15 mouse cellular contexts compared by ENCODE assay signal in the genomic region with DNA sequence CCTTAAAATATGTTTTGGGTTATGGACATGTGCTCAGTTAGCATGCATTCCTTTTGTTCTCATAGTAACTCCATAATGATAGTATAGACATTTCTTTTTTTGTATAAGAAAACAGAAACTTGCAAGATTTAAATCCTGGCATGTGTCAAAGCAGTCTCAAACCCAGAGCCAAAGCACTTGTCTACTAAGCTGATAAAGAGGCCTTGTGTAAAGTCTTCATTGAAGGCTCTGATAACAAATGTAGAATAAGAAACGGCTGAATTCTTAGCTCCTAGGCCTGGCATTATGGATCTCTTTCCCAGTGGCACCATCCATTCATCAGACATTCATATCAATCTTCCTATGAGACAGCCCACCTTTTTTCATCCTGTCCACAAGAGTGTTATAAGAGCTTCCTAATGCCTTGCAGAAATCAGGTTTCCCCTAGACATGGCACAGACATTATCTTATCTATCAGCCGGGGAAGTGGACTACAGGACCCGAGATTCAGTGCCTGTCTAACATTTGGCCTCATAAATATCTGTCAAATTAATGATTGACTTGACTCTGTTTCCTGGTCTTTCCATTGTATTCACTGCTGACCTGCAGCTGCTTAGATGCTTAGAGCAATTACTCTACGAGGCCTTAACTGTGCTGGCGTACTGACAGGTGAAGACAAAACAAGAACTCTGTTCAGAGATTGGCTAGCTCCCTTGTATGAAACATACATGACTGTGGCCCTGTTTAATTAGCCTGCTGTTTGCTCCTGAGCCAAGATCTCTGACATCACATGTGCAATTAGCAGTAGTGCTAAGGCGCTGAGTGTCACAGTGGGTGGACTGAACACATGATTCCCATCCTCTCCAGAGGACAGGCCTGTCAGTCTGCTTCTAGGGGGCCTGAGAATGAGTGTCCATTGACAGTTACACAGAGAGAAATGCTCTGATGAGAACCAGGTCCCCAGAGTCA. TPM values are rescaled to one million over a fixed set of nuclear protein-coding genes. Genes with fewer than 3 reads are reported as not detected.
DNase-seq lines count a peak whose midpoint lies in the region; ATAC-seq lines count a peak whose summit lies in the region.
"Had no signal": no experiment of that assay in that cellular context is flagged by ENCODE, and none has a peak within 500 bp of the region (broad histone marks: within the 10 kb centered on the region; RNA-seq: fewer than 3 reads in every experiment).

No protein-coding gene starts in this region.

- intact Hi-C loops in heart, postnatal 36 days (cut with DNase I), result no loop called here

- no peaks in the 10 kb centered on the region for H3K36me3 ChIP-seq in embryonic facial prominence, embryonic 11.5 days (replicated peaks; ENCODE audit: control insufficient read depth, insufficient read depth, low read depth, low read length)
- no peaks in the 10 kb centered on the region for H3K36me3 ChIP-seq in embryonic facial prominence, embryonic 10.5 days (replicated peaks)
- no peaks in the 10 kb centered on the region for H3K36me3 ChIP-seq in forebrain, embryonic 16.5 days (ENCODE audit: control insufficient read depth, insufficient read depth)
- no peaks in the 10 kb centered on the region for H3K36me3 ChIP-seq in intestine, embryonic 16.5 days (ENCODE audit: control insufficient read depth, insufficient read depth, low read length)
- no peaks in the 10 kb centered on the region for H3K36me3 ChIP-seq in neural tube, embryonic 15.5 days
- H3K36me3 ChIP-seq in kidney, embryonic 15.5 days, result no peaks in the 10 kb centered on the region
- H3K36me3 ChIP-seq: heart, embryonic 12.5 days had no signal

- DNase-seq in embryonic facial prominence, embryonic 11.5 days (ENCODE audit: low spot score), result no peak
- no peak for DNase-seq in embryonic facial prominence, embryonic 10.5 days (ENCODE audit: low spot score)
- no peak for DNase-seq in heart, postnatal 36 days
- no peak for DNase-seq in urinary bladder, postnatal 25 days (ENCODE audit: low spot score)
- DNase-seq: cerebellum, adult 9-10 months; gastrocnemius, postnatal 25 days; kidney, postnatal 14 days; right cerebral cortex, postnatal 25 days had no signal

- H3K9me3 ChIP-seq in embryonic facial prominence, embryonic 11.5 days (replicated peaks; ENCODE audit: control insufficient read depth, low read length), result no peaks in the 10 kb centered on the region
- no peaks in the 10 kb centered on the region for H3K9me3 ChIP-seq in embryonic facial prominence, embryonic 10.5 days
- H3K9me3 ChIP-seq in forebrain, embryonic 16.5 days (ENCODE audit: control insufficient read depth, low read length), result no peaks in the 10 kb centered on the region
- H3K9me3 ChIP-seq in intestine, embryonic 16.5 days (ENCODE audit: control insufficient read depth, low read length), result no peaks in the 10 kb centered on the region
- no peaks in the 10 kb centered on the region for H3K9me3 ChIP-seq in neural tube, embryonic 15.5 days (replicated peaks)
- no peaks in the 10 kb centered on the region for H3K9me3 ChIP-seq in kidney, embryonic 15.5 days (replicated peaks)
- H3K9me3 ChIP-seq: heart, embryonic 12.5 days; megakaryocyte, embryonic 14.5 days had no signal

- no peak overlapping the region for H3K4me3 ChIP-seq in embryonic facial prominence, embryonic 11.5 days (ENCODE audit: low read depth, low read length)
- no peak overlapping the region for H3K4me3 ChIP-seq in embryonic facial prominence, embryonic 10.5 days
- H3K4me3 ChIP-seq in forebrain, embryonic 16.5 days (replicated peaks; ENCODE audit: low read length), result no peak overlapping the region
- no peak overlapping the region for H3K4me3 ChIP-seq in intestine, embryonic 16.5 days (ENCODE audit: low read length)
- H3K4me3 ChIP-seq in neural tube, embryonic 15.5 days (replicated peaks), result no peak overlapping the region
- no peak overlapping the region for H3K4me3 ChIP-seq in kidney, embryonic 15.5 days (replicated peaks)
- H3K4me3 ChIP-seq: heart, embryonic 12.5 days; megakaryocyte, embryonic 14.5 days had no signal

- no peak overlapping the region for H3K4me2 ChIP-seq in embryonic facial prominence, embryonic 11.5 days (ENCODE audit: low read depth, low read length)
- no peak overlapping the region for H3K4me2 ChIP-seq in forebrain, embryonic 16.5 days (ENCODE audit: low read length)
- no peak overlapping the region for H3K4me2 ChIP-seq in intestine, embryonic 16.5 days (ENCODE audit: low read depth, low read length)
- no peak overlapping the region for H3K4me2 ChIP-seq in neural tube, embryonic 15.5 days
- H3K4me2 ChIP-seq in kidney, embryonic 15.5 days, result no peak overlapping the region
- H3K4me2 ChIP-seq: heart, embryonic 12.5 days had no signal

- no peaks in the 10 kb centered on the region for H3K4me1 ChIP-seq in embryonic facial prominence, embryonic 11.5 days (ENCODE audit: control insufficient read depth, insufficient read depth, low read length)
- H3K4me1 ChIP-seq in embryonic facial prominence, embryonic 10.5 days, result no peaks in the 10 kb centered on the region
- H3K4me1 ChIP-seq in forebrain, embryonic 16.5 days (replicated peaks; ENCODE audit: control insufficient read depth, insufficient read depth, low read length), result peaks cover 5% of the 10 kb centered on the region
- H3K4me1 ChIP-seq in intestine, embryonic 16.5 days (ENCODE audit: control insufficient read depth, insufficient read depth, low read length), result no peaks in the 10 kb centered on the region
- H3K4me1 ChIP-seq in neural tube, embryonic 15.5 days, result peaks cover 6% of the 10 kb centered on the region; the same call in 1 of the 2 replicates
- no peaks in the 10 kb centered on the region for H3K4me1 ChIP-seq in kidney, embryonic 15.5 days
- H3K4me1 ChIP-seq: megakaryocyte, embryonic 14.5 days had no signal

- no peak overlapping the region for H3K27ac ChIP-seq in embryonic facial prominence, embryonic 11.5 days (replicated peaks; ENCODE audit: low read depth, low read length)
- H3K27ac ChIP-seq in embryonic facial prominence, embryonic 10.5 days (replicated peaks), result no peak overlapping the region
- H3K27ac ChIP-seq in forebrain, embryonic 16.5 days (ENCODE audit: low read length), result no peak overlapping the region
- peak overlapping the region; percentile 72 for H3K27ac ChIP-seq in intestine, embryonic 16.5 days (ENCODE audit: low read length)
- no peak overlapping the region for H3K27ac ChIP-seq in neural tube, embryonic 15.5 days (replicated peaks)
- no peak overlapping the region for H3K27ac ChIP-seq in kidney, embryonic 15.5 days

- WGBS in embryonic facial prominence, embryonic 11.5 days, result 74% methylated on average over 6 of the region's 6 CpGs
- 81% methylated on average over 6 of the region's 6 CpGs for WGBS in embryonic facial prominence, embryonic 10.5 days
- 37% methylated on average over 6 of the region's 6 CpGs for WGBS in forebrain, embryonic 16.5 days
- 31% methylated on average over 6 of the region's 6 CpGs for WGBS in intestine, embryonic 16.5 days
- WGBS in neural tube, embryonic 15.5 days, result 43% methylated on average over 6 of the region's 6 CpGs
- 64% methylated on average over 6 of the region's 6 CpGs for WGBS in kidney, embryonic 15.5 days

- no peak overlapping the region for H3K9ac ChIP-seq in embryonic facial prominence, embryonic 11.5 days (replicated peaks; ENCODE audit: low read length)
- H3K9ac ChIP-seq in forebrain, embryonic 16.5 days (replicated peaks; ENCODE audit: low read depth, low read length), result no peak overlapping the region
- no peak overlapping the region for H3K9ac ChIP-seq in intestine, embryonic 16.5 days (ENCODE audit: low read depth, low read length)
- H3K9ac ChIP-seq in neural tube, embryonic 15.5 days (replicated peaks), result no peak overlapping the region
- no peak overlapping the region for H3K9ac ChIP-seq in kidney, embryonic 15.5 days
- H3K9ac ChIP-seq: heart, embryonic 12.5 days had no signal

- ATAC-seq in embryonic facial prominence, embryonic 11.5 days (replicated peaks; ENCODE audit: insufficient number of reproducible peaks, low FRiP score, low TSS enrichment, low read depth), result 0 out of 2 replicates have a peak, but pooled peaks have one; percentile 44
- ATAC-seq in forebrain, embryonic 16.5 days, result peak; percentile 81
- peak; percentile 99 for ATAC-seq in intestine, embryonic 16.5 days
- 0 out of 2 replicates have a peak, but pooled peaks have one; percentile 11 for ATAC-seq in neural tube, embryonic 15.5 days (ENCODE audit: low FRiP score)
- ATAC-seq in kidney, embryonic 15.5 days (replicated peaks; ENCODE audit: low FRiP score), result no peak

- H3K27me3 ChIP-seq in embryonic facial prominence, embryonic 11.5 days (ENCODE audit: control insufficient read depth, insufficient read depth, low read length), result no peaks in the 10 kb centered on the region
- H3K27me3 ChIP-seq in embryonic facial prominence, embryonic 10.5 days (replicated peaks; ENCODE audit: low read depth, poor library complexity, severe bottlenecking), result no peaks in the 10 kb centered on the region
- H3K27me3 ChIP-seq in forebrain, embryonic 16.5 days (replicated peaks; ENCODE audit: control insufficient read depth, insufficient read depth, low read length), result no peaks in the 10 kb centered on the region
- no peaks in the 10 kb centered on the region for H3K27me3 ChIP-seq in intestine, embryonic 16.5 days (replicated peaks; ENCODE audit: control insufficient read depth, insufficient read depth, low read length)
- no peaks in the 10 kb centered on the region for H3K27me3 ChIP-seq in neural tube, embryonic 15.5 days (replicated peaks)
- no peaks in the 10 kb centered on the region for H3K27me3 ChIP-seq in kidney, embryonic 15.5 days
- H3K27me3 ChIP-seq: heart, embryonic 12.5 days; megakaryocyte, embryonic 14.5 days had no signal

RNA-seq across cellular contexts. Expression of gene Hs3st5, which starts 48.6 kb away (rescaled TPM):
- polyA plus RNA-seq in embryonic facial prominence, embryonic 11.5 days (2014; fragmentation: Nextera tagmentation; extraction: Ambion mirVana), result 3.1 and 3.8 TPM in 2 replicates
- 1.4 and 3.3 TPM in 2 replicates for polyA plus RNA-seq in embryonic facial prominence, embryonic 10.5 days (2016; fragmentation: Nextera tagmentation; extraction: Ambion mirVana)
- polyA plus RNA-seq in forebrain, embryonic 16.5 days (2015; fragmentation: Nextera tagmentation; extraction: Ambion mirVana), result 9.0 and 10.7 TPM in 2 replicates
- 0.84 and 1.4 TPM in 2 replicates for polyA plus RNA-seq in intestine, embryonic 16.5 days (2015; fragmentation: Nextera tagmentation; extraction: Ambion mirVana)
- polyA plus RNA-seq in neural tube, embryonic 15.5 days (2015; fragmentation: Nextera tagmentation; extraction: Ambion mirVana), result 35.9 and 43.7 TPM in 2 replicates
- polyA plus RNA-seq in kidney, embryonic 15.5 days (2015; fragmentation: Nextera tagmentation; extraction: Ambion mirVana), result 0.35 and 0.38 TPM in 2 replicates
- 1 to 10 TPM; 2.4 to 3.3 TPM for total RNA-seq in heart, postnatal 36 days (2021)
- total RNA-seq: liver, adult 2 months had no signal
- polyA plus RNA-seq: liver, adult 2 months had no signal
